Mouse (Mus musculus) testis, adult 2 months (tissue): ENCODE data around the gene Kbtbd12.

Experiments
- CTCF ChIP-seq: fragments of 200-500 bp; IDR thresholded peaks from 2 replicates; pipeline ENCODE4 v1.5.1; 2012; ENCODE audit warnings: low read depth, mild to moderate bottlenecking, inconsistent platforms, low read length, moderate library complexity; ENCODE audit not compliant: control insufficient read depth, insufficient read depth, insufficient replicate concordance
- POLR2A ChIP-seq: fragments of 200-500 bp; IDR thresholded peaks from 2 replicates; pipeline ENCODE4 v1.6.1; 2012; ENCODE audit warnings: low read depth, mild to moderate bottlenecking, inconsistent platforms, low read length, moderate library complexity; ENCODE audit not compliant: control insufficient read depth

GRCm38 (mm10) chr6:88514546-88514945 lies 123.2 kb downstream of the Kbtbd12 start:
- TF ChIP-seq CTCF: no peak
- no peak for TF ChIP-seq POLR2A
